Mouse (Mus musculus) neural tube, embryonic 14.5 days (tissue): ENCODE measurements around the gene Rps6kl1. TPM values are rescaled to one million over a fixed set of nuclear protein-coding genes. Genes with fewer than 3 reads are reported as not detected.

Experiments used
- ATAC-seq: fragments of 200-750 bp; cut with Nextera tagmentation; 2 replicates; pipeline ENCODE4 v1.8.0; 2017; ENCODE audit warnings: low read depth, mild to moderate bottlenecking, moderate TSS enrichment, moderate library complexity
- H3K27ac ChIP-seq: fragments of 300-500 bp; sonication (generic); 2 replicates; pipeline ENCODE4 v1.5.1; 2014; ENCODE audit warnings: low read depth, mild to moderate bottlenecking, control low read depth, low read length, moderate library complexity, mixed read lengths
- H3K27me3 ChIP-seq: fragments of 300-500 bp; sonication (generic); 2 replicates; pipeline ENCODE4 v1.6.1; 2014; ENCODE audit warnings: low read length; ENCODE audit not compliant: control insufficient read depth, insufficient read depth
- H3K36me3 ChIP-seq: fragments of 300-500 bp; sonication (generic); 2 replicates; pipeline ENCODE4 v1.6.1; 2014; ENCODE audit warnings: low read length, mixed read lengths; ENCODE audit not compliant: control insufficient read depth, insufficient read depth
- H3K4me1 ChIP-seq: fragments of 300-500 bp; sonication (generic); 2 replicates; pipeline ENCODE4 v1.6.1; 2014; ENCODE audit warnings: low read length; ENCODE audit not compliant: control insufficient read depth, insufficient read depth
- H3K4me2 ChIP-seq: fragments of 300-500 bp; sonication (generic); 2 replicates; pipeline ENCODE4 v1.6.1; 2014; ENCODE audit warnings: mild to moderate bottlenecking, low read depth, low read length, control low read depth
- H3K4me3 ChIP-seq: fragments of 300-500 bp; sonication (generic); 2 replicates; pipeline ENCODE4 v1.5.1; 2014; ENCODE audit warnings: low read depth, low read length, control low read depth, mixed read lengths
- H3K9ac ChIP-seq: fragments of 300-500 bp; sonication (generic); replicated peaks from 2 replicates; pipeline ENCODE4 v1.6.1; 2014; ENCODE audit warnings: low read depth, mild to moderate bottlenecking, control low read depth, low read length, mixed read lengths
- H3K9me3 ChIP-seq: fragments of 300-500 bp; sonication (generic); 2 replicates; pipeline ENCODE4 v1.6.1; 2016; ENCODE audit warnings: low read length; ENCODE audit not compliant: control insufficient read depth
- WGBS: fragments of 180-500 bp; shearing (Covaris S2); extraction: QIAGEN DNeasy Blood & Tissue Kit; methylation state at CpG from one replicate; pipeline ENCODE4 v1.1.7; 2014; 5-methylcytosine and 5-hydroxymethylcytosine counted together
- polyA plus RNA-seq: library from polyadenylated mRNA; unstranded; fragments of >200 nt; fragmentation: Nextera tagmentation; extraction: Ambion mirVana; gene quantifications from 2 replicates; pipeline ENCODE4 v1.2.1, GENCODE M21; 2014

Rps6kl1 gene
- polyA plus RNA-seq, 1 experiment from 2014 or later: 22.1 TPM

- Histone ChIP-seq H3K27ac (no peak overlapping the region), H3K4me1 (peaks cover 20% of the 10 kb centered on the region), H3K4me2 (no peak overlapping the region), H3K36me3 (no peaks in the 10 kb centered on the region), H3K27me3 (no peaks in the 10 kb centered on the region), H3K9me3 (no peaks in the 10 kb centered on the region), H3K4me3 (no peak overlapping the region), H3K9ac (no peak overlapping the region)
- no peak for ATAC-seq
- 77% methylated on average over 3 of the region's 3 CpGs for WGBS
Measured at GRCm38 (mm10) chr12:85108643-85109042, 42.4 kb downstream of the Rps6kl1 start.

- H3K4me1 ChIP-seq: peaks cover 6% of the 10 kb centered on the region
- H3K36me3 ChIP-seq: no peaks in the 10 kb centered on the region
- no peak overlapping the region for H3K9ac ChIP-seq
- no peak overlapping the region for H3K27ac ChIP-seq
- 4% methylated on average over 8 of the region's 8 CpGs for WGBS
- no peaks in the 10 kb centered on the region for H3K27me3 ChIP-seq
- H3K9me3 ChIP-seq: no peaks in the 10 kb centered on the region
- no peak for ATAC-seq
- no peak overlapping the region for H3K4me3 ChIP-seq
- H3K4me2 ChIP-seq: no peak overlapping the region
Measured at GRCm38 (mm10) chr12:85106292-85106691, 44.8 kb downstream of the Rps6kl1 start.

DNA sequence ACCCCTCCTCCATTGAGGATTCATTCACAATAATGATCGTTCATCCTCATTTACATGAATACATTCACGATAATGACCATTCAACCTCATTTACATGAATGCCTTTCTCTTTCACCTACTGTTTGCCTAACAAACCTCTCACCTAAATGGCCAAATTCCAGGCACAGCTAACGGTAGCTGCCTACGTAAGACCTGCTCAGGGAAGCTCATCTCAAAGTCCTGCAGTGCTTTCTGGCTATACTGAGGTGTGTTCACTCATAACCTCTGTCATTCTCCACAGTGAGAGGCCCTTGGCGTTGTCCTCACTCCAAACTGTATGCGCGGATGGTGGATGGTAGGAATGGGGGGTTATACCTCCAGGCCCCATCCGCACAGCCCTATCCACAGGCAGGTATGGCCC lies 46.3 kb downstream of the Rps6kl1 start:
- peaks cover 2% of the 10 kb centered on the region; the same call in 1 of the 2 replicates for H3K4me1 ChIP-seq
- ATAC-seq: no peak
- 79% methylated on average over 8 of the region's 8 CpGs for WGBS
- no peak overlapping the region for H3K27ac ChIP-seq
- H3K9ac ChIP-seq: no peak overlapping the region
- H3K4me3 ChIP-seq: no peak overlapping the region
- H3K27me3 ChIP-seq: no peaks in the 10 kb centered on the region
- H3K36me3 ChIP-seq: no peaks in the 10 kb centered on the region
- no peak overlapping the region for H3K4me2 ChIP-seq
- H3K9me3 ChIP-seq: no peaks in the 10 kb centered on the region

- Histone ChIP-seq H3K4me1 (no peaks in the 10 kb centered on the region; the same call in 1 of the 2 replicates), H3K27ac (no peak overlapping the region), H3K9ac (no peak overlapping the region), H3K36me3 (no peaks in the 10 kb centered on the region), H3K4me3 (no peak overlapping the region), H3K4me2 (no peak overlapping the region), H3K27me3 (no peaks in the 10 kb centered on the region), H3K9me3 (no peaks in the 10 kb centered on the region)
- 81% methylated on average over 8 of the region's 8 CpGs for WGBS
- ATAC-seq: no peak
Measured at GRCm38 (mm10) chr12:85103096-85103495, 48.0 kb downstream of the Rps6kl1 start.

- H3K9ac ChIP-seq: no peak overlapping the region
- no peaks in the 10 kb centered on the region for H3K27me3 ChIP-seq
- WGBS: 72% methylated on average over 5 of the region's 5 CpGs
- H3K4me1 ChIP-seq: no peaks in the 10 kb centered on the region; the same call in 1 of the 2 replicates
- no peaks in the 10 kb centered on the region for H3K36me3 ChIP-seq
- H3K4me2 ChIP-seq: no peak overlapping the region
- no peak overlapping the region for H3K4me3 ChIP-seq
- no peak for ATAC-seq
- no peaks in the 10 kb centered on the region for H3K9me3 ChIP-seq
- no peak overlapping the region for H3K27ac ChIP-seq
Measured at GRCm38 (mm10) chr12:85101521-85102106, 49.5 kb downstream of the Rps6kl1 start.

DNA sequence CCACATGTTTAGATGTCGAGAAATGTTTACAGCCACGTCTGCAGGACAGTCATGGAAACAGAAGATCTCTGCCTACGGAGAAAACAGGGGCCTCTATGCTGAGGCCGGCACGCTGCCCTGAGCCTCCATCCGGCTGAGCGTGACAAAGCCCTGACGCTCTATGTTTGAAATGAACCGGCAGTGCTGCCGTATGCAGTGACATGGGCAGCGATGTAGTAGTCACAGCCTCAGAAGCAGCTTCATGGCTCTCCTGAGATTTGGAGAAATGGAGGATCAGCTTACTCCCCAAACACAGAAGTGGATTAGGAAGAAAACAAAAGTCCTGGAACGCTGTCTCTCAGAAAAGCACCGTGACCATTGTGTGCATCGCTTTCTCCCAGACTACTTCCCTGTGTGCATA lies 50.1 kb downstream of the Rps6kl1 start:
- ATAC-seq: no peak
- no peaks in the 10 kb centered on the region for H3K9me3 ChIP-seq
- 46% methylated on average over 14 of the region's 14 CpGs for WGBS
- H3K36me3 ChIP-seq: no peaks in the 10 kb centered on the region
- no peak overlapping the region for H3K4me2 ChIP-seq
- no peaks in the 10 kb centered on the region; the same call in 1 of the 2 replicates for H3K4me1 ChIP-seq
- H3K27ac ChIP-seq: peak overlapping the region; percentile 22; the same call in 1 of the 2 replicates
- H3K9ac ChIP-seq: no peak overlapping the region
- H3K4me3 ChIP-seq: no peak overlapping the region
- no peaks in the 10 kb centered on the region for H3K27me3 ChIP-seq

DNA sequence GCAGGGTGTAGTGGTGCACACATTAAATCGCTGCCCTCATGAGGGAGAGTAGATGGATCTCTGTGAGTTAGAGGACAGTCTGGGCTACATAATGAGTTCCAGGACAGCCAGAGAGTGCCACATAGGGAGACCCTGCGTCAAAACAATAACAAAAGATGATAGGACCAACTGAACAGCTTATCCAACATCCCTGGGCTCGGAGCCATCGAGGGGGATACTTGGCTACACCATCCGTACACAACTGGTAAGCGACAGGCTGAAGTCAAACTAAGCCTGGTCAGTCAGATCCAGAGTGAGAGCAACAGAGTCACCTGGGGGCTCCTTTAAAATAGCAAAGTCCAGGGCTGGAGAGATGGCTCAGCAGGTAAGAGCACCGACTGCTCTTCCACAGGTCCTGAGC lies 55.2 kb downstream of the Rps6kl1 start:
- 74% methylated on average over 7 of the region's 7 CpGs for WGBS
- no peaks in the 10 kb centered on the region for H3K27me3 ChIP-seq

DNA sequence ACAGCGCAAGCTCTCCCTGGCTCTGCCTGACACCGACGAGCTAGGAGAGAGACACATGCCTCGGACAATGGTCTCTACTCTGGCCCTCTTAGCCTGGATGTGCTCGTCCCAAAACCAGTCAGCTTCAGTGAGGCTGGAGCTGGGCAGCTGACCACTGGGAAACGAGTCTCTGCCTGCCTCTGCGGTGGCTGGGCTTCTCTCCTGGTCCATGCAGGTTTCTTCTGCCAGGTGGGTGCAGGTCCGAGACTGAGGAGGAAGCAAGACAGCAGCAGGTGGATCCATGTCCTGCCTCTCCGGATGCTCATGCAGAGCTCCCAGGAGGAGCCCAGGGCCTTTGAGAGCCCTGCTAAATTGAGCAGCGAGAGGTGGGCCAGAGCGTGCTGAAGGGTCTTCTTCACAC lies 55.9 kb downstream of the Rps6kl1 start:
- Histone ChIP-seq H3K27ac (no peak overlapping the region), H3K36me3 (no peaks in the 10 kb centered on the region), H3K9ac (no peak overlapping the region), H3K9me3 (no peaks in the 10 kb centered on the region), H3K4me2 (no peak overlapping the region), H3K4me1 (0 out of 2 replicates have a peak, but pooled peaks cover 3% of the 10 kb centered on the region), H3K4me3 (no peak overlapping the region), H3K27me3 (no peaks in the 10 kb centered on the region)
- ATAC-seq: no peak
- WGBS: 86% methylated on average over 11 of the region's 11 CpGs

More for the DNA sequence above, 55.2 kb downstream of the Rps6kl1 start:
- no peaks in the 10 kb centered on the region for H3K9me3 ChIP-seq
- peaks cover 3% of the 10 kb centered on the region; the same call in 1 of the 2 replicates for H3K4me1 ChIP-seq
- H3K9ac ChIP-seq: no peak overlapping the region
- H3K4me2 ChIP-seq: no peak overlapping the region
- no peak for ATAC-seq
- no peaks in the 10 kb centered on the region for H3K36me3 ChIP-seq
- H3K27ac ChIP-seq: no peak overlapping the region
- H3K4me3 ChIP-seq: no peak overlapping the region

- no peak overlapping the region for H3K27ac ChIP-seq
- H3K36me3 ChIP-seq: no peaks in the 10 kb centered on the region
- H3K27me3 ChIP-seq: no peaks in the 10 kb centered on the region
- H3K4me3 ChIP-seq: no peak overlapping the region
- no peaks in the 10 kb centered on the region for H3K9me3 ChIP-seq
- 0 out of 2 replicates have a peak, but pooled peaks cover 3% of the 10 kb centered on the region for H3K4me1 ChIP-seq
- H3K9ac ChIP-seq: no peak overlapping the region
- peak; percentile 35; the same call in 1 of the 2 replicates for ATAC-seq
- WGBS: 68% methylated on average over 10 of the region's 10 CpGs
- H3K4me2 ChIP-seq: no peak overlapping the region
Measured at GRCm38 (mm10) chr12:85094706-85095105, 56.4 kb downstream of the Rps6kl1 start.
